Mouse (Mus musculus) embryo, embryonic 10.5 days (tissue): ENCODE results near the gene Itprip.
A peak's percentile ranks its signal among the peaks of the same experiment; 100 is the strongest.

Source experiments
- DNase-seq: peaks from one replicate; pipeline ENCODE4 v3.0.0-alpha.2; 2015; ENCODE audit warnings: low spot score

Itprip gene

GRCm38 (mm10) chr19:47919126-47919965, at the start of gene Itprip, which contains the start of gene Cfap43:
Gene Itprip (minus strand): TSS chr19:47919299.
Gene Cfap43 (minus strand): TSS chr19:47919287.
- peak; percentile 92 for DNase-seq

DNA sequence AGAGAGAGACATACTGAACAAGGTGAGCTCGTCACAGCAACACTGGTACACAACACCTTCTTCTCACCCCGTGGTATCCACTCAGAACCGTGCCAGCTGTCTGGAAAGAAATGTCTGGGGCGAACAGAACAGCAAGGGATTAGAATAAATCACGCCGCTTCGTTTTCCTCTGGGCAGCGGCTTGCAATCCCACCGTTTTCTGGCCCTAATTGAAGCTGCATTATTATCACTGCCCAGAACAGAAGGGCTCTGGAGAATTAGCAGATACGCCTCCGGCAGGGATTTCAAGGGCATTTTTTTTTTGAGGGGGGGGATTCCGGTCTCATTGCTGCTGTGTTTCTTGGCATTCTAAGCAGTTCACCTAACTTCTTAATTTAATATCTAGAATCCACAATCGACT, 39.1 kb upstream of the Itprip start:
- no peak for DNase-seq

DNA sequence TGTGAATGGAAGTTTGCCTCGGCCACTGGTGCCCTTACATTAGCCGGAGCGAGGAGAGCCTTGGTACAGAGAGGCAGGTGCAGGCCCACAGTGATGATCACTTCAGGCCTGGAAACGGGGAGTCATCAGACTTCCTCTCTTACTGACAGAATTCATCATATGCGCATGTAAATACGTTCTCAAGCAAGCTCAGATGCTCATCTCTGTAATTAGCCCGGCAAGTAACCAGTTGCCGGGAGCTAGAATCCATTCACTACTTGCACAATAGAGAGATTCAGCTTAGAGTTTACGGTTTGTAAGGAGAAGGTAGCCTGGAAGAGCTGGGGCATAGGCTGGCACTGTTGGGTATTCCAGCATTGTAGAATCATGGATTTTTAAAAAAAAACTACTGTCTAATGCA, 34.1 kb upstream of the Itprip start:
- DNase-seq = no peak

DNA sequence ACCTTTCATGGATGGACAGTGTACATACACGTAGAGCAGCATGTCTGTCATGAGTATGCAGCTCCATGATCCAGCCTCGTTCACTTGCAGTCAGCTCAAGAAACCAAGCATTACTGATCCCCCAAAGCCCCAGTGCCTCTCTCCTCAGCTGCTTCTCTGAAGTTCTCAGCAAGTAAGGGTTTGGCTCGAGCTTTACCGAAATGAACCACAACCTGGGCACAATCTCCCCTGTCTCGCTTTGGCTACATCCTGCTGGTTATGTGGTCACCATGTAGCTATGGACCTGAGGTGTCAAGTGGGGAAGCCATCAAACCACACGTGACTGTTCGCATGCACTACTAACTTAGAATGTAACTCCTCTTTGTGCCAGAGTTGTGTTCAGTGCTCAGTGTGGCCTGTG, 31.8 kb upstream of the Itprip start:
- no peak for DNase-seq

DNA sequence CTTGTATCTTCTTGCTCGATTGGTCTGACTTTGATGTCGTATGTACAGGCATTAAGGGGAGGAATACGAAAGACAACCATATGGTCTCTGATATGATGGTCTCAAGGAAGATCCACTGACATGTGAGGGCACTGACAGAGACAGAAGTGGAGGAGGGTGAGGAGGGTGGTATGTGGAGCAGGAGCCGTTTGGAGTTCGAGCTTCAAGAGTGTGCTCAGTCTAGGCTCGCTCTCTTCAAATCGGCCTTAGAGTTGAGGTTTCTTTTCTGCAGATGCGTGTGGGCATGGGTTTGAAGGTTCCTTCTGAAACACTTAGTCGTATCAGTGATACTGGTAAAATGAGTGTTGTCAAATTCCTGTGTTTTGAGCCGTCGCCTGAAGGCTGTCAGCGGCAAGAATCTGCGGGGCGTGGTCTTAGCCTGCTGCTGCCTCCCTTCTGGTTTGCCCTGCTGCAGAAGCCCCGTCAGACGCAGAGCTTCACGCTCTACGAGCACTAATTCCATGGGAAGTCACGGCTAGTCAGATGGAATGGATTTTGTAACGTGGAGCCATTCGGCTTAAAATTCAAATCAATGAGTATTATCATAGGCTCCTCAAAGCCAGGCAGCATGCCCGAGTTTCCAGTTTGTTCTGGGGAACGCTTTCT, 27.8 kb upstream of the Itprip start:
- DNase-seq = peak; percentile 28

DNA sequence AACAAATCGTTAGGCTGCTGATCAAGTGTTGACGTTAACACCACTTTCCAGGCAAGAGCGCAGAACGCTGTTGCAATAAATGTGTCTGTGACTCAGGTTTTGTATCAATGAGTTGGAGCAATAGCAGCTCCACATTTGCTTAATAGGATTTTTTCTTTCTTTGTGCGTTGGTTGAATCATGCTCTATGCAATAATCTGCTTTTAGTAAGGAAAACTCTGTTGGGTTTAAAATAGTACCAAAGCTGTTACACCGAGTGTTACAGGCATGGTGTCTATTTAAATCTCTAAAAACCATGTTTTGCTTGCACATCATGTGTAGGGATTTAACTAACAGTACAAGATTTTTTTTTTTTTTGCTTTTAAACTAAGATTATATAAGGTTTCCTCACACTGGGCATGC, 20.3 kb upstream of the Itprip start:
- DNase-seq = no peak

GRCm38 (mm10) chr19:47937443-47938406, 18.6 kb upstream of the Itprip start, which contains the start of gene Cfap58:
Gene Cfap58 (plus strand): TSS chr19:47937675.
- peak; percentile 92 for DNase-seq

- DNase-seq = no peak
Measured at GRCm38 (mm10) chr19:47936938-47937337, 17.8 kb upstream of the Itprip start.

GRCm38 (mm10) chr19:47936490-47936889, 17.4 kb upstream of the Itprip start:
- DNase-seq = no peak

DNA sequence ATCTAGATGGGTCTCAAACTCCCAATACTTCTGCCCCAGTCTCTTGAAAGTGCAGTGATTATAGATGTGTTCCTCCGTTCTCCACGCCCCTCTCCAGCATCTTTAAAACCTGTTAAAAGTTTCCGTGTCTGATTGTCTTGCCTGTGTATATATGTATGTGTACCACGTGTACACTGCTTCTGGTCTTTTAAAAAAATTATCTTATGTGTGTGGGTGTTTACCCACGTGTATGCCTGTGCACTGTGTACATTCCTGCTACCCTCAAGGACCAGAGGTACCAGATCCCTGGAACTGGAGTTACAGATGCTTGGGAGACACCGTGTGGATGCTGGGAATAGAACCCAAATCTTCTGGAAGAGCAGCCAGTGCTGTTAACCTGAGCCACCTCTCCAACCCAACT, 16.4 kb upstream of the Itprip start:
- DNase-seq = no peak

GRCm38 (mm10) chr19:47934636-47935238, 15.6 kb upstream of the Itprip start:
- no peak for DNase-seq

- DNase-seq = no peak
Measured at GRCm38 (mm10) chr19:47934146-47934545, 15.0 kb upstream of the Itprip start.

DNA sequence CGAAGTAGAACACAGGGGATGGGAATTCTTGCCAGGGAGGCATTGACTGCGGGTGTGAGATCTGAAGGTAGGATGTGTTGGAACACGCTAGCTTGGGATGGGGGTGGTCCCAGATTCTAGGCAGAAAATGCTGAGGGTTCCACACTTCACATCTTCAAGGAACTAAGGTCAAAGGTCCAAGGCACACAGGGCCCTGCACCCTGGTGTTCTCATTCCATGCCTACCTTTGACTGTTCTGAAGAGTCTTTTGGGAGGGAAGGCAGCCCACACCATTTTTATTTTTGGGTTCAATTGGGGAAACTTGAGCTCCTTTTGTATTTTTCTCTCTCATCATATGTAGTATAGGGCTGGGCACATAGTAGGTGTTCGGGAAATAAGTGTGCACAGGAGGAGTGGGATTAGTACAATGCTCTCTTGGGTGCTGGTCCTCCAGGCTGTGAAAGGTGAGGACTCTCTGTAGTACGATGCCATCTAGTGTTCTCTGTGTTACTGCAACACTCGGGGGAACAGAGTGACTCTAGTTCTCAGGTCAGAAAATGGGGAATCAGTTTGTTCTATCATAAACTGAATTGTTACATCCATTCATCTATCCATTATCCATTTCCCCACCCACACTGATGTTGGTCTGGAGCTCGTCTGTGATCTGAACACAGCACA, 13.0 kb upstream of the Itprip start:
- DNase-seq = peak; percentile 82

GRCm38 (mm10) chr19:47929043-47929442, 9.9 kb upstream of the Itprip start:
- no peak for DNase-seq

DNA sequence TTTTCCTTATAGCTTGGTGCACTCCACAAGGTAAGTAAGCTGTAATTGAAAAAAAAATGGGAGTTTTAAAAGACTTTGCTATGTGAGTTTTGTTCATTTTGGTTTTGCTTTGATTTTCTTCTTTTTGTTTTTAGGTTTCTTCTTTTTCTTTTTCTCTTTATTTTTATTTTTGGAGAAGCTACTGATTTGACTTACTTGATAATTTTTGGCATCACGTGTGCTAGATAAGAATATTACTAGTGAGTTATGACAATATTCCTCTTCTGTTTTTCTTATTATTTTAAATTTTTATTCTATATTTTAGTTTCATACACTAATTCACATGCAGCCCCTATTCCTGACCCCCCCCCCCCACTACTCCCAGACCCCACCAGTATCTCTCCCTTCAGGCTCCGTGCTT, 7.9 kb upstream of the Itprip start:
- no peak for DNase-seq

DNA sequence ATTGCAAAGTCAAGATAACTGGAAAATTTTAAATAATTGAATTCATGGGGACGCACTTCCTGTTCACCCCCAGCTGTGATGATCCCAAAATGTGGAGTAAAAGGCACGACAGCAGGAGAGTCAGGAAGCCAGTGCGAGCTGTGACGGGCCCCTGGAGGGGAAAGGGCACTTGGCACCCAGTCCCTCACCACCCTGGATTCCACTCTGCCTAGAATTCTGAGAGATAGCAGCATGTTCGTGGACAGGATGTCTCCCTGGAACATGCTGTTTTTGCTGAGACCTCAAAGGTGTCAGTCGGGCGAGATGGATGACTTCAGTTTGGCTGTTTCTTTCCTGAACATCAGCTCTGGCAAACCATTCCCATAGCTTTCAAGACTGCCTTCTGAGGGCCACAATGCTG, 6.7 kb upstream of the Itprip start:
- no peak for DNase-seq

DNA sequence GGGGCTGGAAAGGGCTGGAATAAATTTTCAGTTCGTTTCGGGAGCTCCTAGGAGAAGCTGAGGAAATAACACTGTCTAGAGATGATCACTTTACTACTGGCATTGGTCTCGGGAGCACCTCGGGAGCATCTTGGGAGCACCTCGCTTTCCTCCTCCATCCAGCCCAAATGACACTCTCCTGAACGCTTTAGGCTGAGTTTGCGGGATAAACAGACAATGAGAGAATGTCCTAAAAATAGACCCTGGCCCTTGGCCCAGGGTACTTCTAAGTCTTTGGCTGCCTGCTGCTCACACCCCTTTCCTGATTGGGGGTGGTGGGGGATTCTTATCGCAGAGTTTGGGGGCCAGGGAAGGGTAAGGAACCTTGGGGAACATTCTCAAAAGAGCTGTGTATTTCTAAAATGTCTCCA, 872 bp upstream of the Itprip start:
- no peak for DNase-seq

DNA sequence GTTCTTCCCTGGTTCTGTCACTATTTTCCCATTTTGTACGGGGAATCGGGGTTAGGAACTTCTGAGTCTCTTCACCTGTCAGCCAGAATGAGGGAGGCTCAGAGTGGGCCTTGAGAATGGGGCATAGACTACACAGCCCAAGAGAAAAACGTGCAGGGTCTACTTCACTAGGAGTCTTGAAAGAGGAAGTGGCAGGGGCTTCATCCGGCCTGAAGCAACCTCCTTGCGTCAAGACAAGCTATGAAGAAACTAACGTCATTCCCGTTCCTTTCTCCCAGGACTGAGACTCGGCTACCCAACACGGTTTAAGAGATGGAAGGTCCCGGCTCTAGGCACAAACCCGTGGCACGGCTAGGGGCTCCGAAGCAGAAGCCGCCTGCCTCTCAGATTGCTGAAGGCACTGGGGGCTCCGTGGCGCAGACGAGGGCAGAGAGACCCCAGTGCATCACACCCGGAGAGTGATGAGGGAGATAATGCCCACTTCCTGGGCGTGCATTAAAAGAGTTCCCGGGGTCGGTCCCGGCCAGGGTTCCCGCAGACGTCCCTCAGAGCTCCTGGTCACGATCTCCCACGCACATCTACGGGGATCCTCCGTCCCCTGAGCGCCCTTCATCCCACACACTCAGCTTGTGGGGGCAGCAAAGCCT, 521 bp downstream of the Itprip start:
- peak; percentile 63 for DNase-seq

- peak; percentile 16 for DNase-seq
Measured at GRCm38 (mm10) chr19:47918016-47918415, 1.1 kb downstream of the Itprip start.

- DNase-seq = peak; percentile 40
Measured at GRCm38 (mm10) chr19:47917396-47917795, 1.7 kb downstream of the Itprip start.

DNA sequence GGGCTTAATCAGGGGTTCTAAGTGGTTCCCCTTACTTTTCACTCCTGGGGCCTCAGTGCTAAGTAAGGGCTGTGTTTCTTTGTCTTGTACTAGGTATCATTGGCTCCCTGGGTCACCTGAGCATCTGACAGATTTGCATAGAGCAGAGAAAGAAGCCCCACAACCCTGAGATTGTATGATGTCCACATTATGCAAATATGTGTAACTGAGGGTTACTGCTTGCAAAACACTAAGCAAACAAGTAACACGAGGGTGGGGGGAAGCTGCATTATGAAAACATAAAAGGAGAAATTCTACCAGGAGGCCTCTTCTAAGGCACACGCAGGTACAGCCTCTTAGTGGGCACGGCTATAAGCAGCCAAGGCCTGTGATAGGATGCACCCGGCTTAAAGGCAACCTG, 3.8 kb downstream of the Itprip start:
- DNase-seq = no peak
